ENCODE assay signal across 15 mouse cellular contexts in the genomic region with DNA sequence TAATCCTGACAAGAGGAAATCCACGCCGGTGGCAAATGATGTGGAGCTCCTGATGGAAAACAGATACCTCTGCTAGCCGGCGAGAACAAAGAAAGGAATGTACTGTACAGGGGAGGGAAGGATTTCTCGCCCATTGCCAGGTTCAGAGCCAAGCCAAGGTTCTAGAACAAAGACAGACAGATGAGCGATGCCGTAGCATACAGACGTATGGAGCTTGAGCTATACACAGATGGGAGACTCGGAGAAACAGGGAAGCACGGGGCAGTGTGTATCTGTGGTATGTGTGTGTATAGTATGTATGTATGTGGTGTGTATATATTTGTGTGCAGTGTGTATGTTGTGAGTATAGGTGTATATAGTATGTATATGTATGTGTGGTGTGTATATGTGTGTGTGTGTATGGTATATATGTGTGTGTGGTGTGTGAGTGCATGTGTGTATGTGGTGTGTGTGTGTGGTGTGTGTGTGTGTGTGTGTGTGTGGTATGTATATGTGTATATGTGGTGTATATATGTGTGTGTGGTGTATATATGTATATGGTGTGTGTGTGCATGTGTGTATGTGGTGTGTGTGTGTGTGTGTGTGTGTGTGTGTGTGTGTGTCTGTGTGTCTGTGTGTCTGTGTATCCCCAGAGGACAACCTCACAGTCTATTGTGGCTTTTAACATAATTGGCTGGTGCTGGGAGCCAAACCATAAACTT.
DNase-seq lines count a peak whose midpoint lies in the region; ATAC-seq and TF ChIP-seq lines count a peak whose summit lies in the region.
"Had no signal": no experiment of that assay in that cellular context is flagged by ENCODE, and none has a peak within 500 bp of the region (broad histone marks: within the 10 kb centered on the region; RNA-seq: fewer than 3 reads in every experiment).

No protein-coding gene starts in this region.

- ATAC-seq in heart, embryonic 15.5 days (replicated peaks; ENCODE audit: insufficient number of reproducible peaks, insufficient read depth, low FRiP score, low read depth) = 0 out of 2 replicates have a peak, but pooled peaks have one; percentile 16
- ATAC-seq in midbrain, embryonic 13.5 days = peak; percentile 55
- no peak; the same call in 1 of the 2 replicates for ATAC-seq in midbrain, embryonic 16.5 days
- ATAC-seq in forebrain, postnatal 0 days = peak; percentile 71
- no peak for ATAC-seq in midbrain, postnatal 0 days (ENCODE audit: low FRiP score)
- no peak for ATAC-seq in liver, embryonic 11.5 days (replicated peaks; ENCODE audit: low FRiP score)
- ATAC-seq in liver, postnatal 0 days = no peak

- no peak overlapping the region for H3K4me3 ChIP-seq in heart, embryonic 15.5 days
- H3K4me3 ChIP-seq in heart, adult 2 months = no peak overlapping the region
- H3K4me3 ChIP-seq in midbrain, embryonic 13.5 days (replicated peaks) = no peak overlapping the region
- H3K4me3 ChIP-seq in midbrain, embryonic 16.5 days (ENCODE audit: low read depth, low read length) = no peak overlapping the region
- no peak overlapping the region for H3K4me3 ChIP-seq in forebrain, postnatal 0 days (ENCODE audit: low read depth, low read length)
- H3K4me3 ChIP-seq in midbrain, postnatal 0 days (ENCODE audit: low read depth, low read length) = no peak overlapping the region
- H3K4me3 ChIP-seq in liver, embryonic 11.5 days (ENCODE audit: low read depth, low read length) = no peak overlapping the region
- no peak overlapping the region for H3K4me3 ChIP-seq in liver, postnatal 0 days (ENCODE audit: low read depth, low read length)
- H3K4me3 ChIP-seq: layer of hippocampus, adult 2 months; liver, embryonic 15.5 days; neural tube, embryonic 12.5 days had no signal

- TF ChIP-seq CTCF in heart, adult 2 months (IDR thresholded peaks at IDR 0.05) = no peak
- no peak for TF ChIP-seq CTCF in forebrain, postnatal 0 days (IDR thresholded peaks at IDR 0.05; ENCODE audit: low read depth)
- no peak for TF ChIP-seq CTCF in midbrain, postnatal 0 days (IDR thresholded peaks at IDR 0.05)
- TF ChIP-seq CTCF in liver, postnatal 0 days (IDR thresholded peaks at IDR 0.05; ENCODE audit: low read depth) = no peak

- DNase-seq in heart, adult 2 months = no peak
- DNase-seq in forebrain, postnatal 0 days = peak; percentile 46
- DNase-seq in midbrain, postnatal 0 days (ENCODE audit: low spot score) = peak; percentile 10
- no peak for DNase-seq in liver, embryonic 11.5 days (ENCODE audit: low spot score)
- no peak for DNase-seq in liver, postnatal 0 days
- DNase-seq: cerebellum, adult 8-10 months; heart, postnatal 14 days; thymus, adult 18-20 months had no signal

- no peak overlapping the region for H3K4me2 ChIP-seq in heart, embryonic 15.5 days
- H3K4me2 ChIP-seq in midbrain, embryonic 13.5 days (replicated peaks) = no peak overlapping the region
- H3K4me2 ChIP-seq in midbrain, embryonic 16.5 days (ENCODE audit: low read length) = no peak overlapping the region
- 0 out of 2 replicates have a peak overlapping the region, but pooled peaks have one; percentile 7 for H3K4me2 ChIP-seq in forebrain, postnatal 0 days (ENCODE audit: low read depth)
- H3K4me2 ChIP-seq in midbrain, postnatal 0 days (ENCODE audit: low read depth, low read length, poor library complexity, severe bottlenecking) = no peak overlapping the region
- H3K4me2 ChIP-seq in liver, embryonic 11.5 days = no peak overlapping the region
- no peak overlapping the region for H3K4me2 ChIP-seq in liver, postnatal 0 days (ENCODE audit: low read depth, low read length)
- H3K4me2 ChIP-seq: liver, embryonic 15.5 days; neural tube, embryonic 12.5 days had no signal

- intact Hi-C loops in heart, adult 2 months (cut with DNase I) = no loop called here

- no peaks in the 10 kb centered on the region for H3K36me3 ChIP-seq in heart, embryonic 15.5 days
- H3K36me3 ChIP-seq in heart, adult 2 months (ENCODE audit: control insufficient read depth, insufficient read depth, low read length) = no peaks in the 10 kb centered on the region
- H3K36me3 ChIP-seq in midbrain, embryonic 13.5 days = no peaks in the 10 kb centered on the region
- no peaks in the 10 kb centered on the region for H3K36me3 ChIP-seq in midbrain, embryonic 16.5 days (ENCODE audit: control insufficient read depth, insufficient read depth, low read length)
- H3K36me3 ChIP-seq in forebrain, postnatal 0 days (ENCODE audit: insufficient read depth) = no peaks in the 10 kb centered on the region
- no peaks in the 10 kb centered on the region for H3K36me3 ChIP-seq in midbrain, postnatal 0 days (ENCODE audit: insufficient read depth, low read length)
- no peaks in the 10 kb centered on the region for H3K36me3 ChIP-seq in liver, embryonic 11.5 days (ENCODE audit: control insufficient read depth, insufficient read depth, low read length)
- H3K36me3 ChIP-seq in liver, postnatal 0 days (replicated peaks; ENCODE audit: insufficient read depth, low read length) = no peaks in the 10 kb centered on the region
- H3K36me3 ChIP-seq: liver, embryonic 15.5 days; neural tube, embryonic 12.5 days had no signal

- 21% methylated on average over 10 of the region's 10 CpGs for WGBS in heart, embryonic 15.5 days
- WGBS in heart, adult 2 months = 25% methylated on average over 10 of the region's 10 CpGs
- 66% methylated on average over 10 of the region's 10 CpGs for WGBS in midbrain, embryonic 13.5 days
- 50% methylated on average over 10 of the region's 10 CpGs for WGBS in midbrain, embryonic 16.5 days
- 35% methylated on average over 10 of the region's 10 CpGs for WGBS in forebrain, postnatal 0 days
- WGBS in midbrain, postnatal 0 days = 52% methylated on average over 10 of the region's 10 CpGs
- WGBS in liver, embryonic 11.5 days = 69% methylated on average over 10 of the region's 10 CpGs
- 75% methylated on average over 10 of the region's 10 CpGs for WGBS in liver, postnatal 0 days (ENCODE audit: insufficient replicate concordance)

- TF ChIP-seq EP300 in heart, adult 2 months (IDR thresholded peaks at IDR 0.05; ENCODE audit: insufficient read depth, low read depth, low read length) = no peak
- TF ChIP-seq EP300 in liver, postnatal 0 days (IDR thresholded peaks at IDR 0.05; ENCODE audit: low read depth) = no peak

- H3K27ac ChIP-seq in heart, embryonic 15.5 days = no peak overlapping the region
- no peak overlapping the region for H3K27ac ChIP-seq in heart, adult 2 months
- H3K27ac ChIP-seq in midbrain, embryonic 13.5 days = no peak overlapping the region
- no peak overlapping the region for H3K27ac ChIP-seq in midbrain, embryonic 16.5 days (ENCODE audit: low read length)
- H3K27ac ChIP-seq in forebrain, postnatal 0 days (ENCODE audit: low read depth, low read length) = no peak overlapping the region
- no peak overlapping the region for H3K27ac ChIP-seq in midbrain, postnatal 0 days (ENCODE audit: low read depth, low read length)
- no peak overlapping the region for H3K27ac ChIP-seq in liver, embryonic 11.5 days (ENCODE audit: low read depth, low read length)
- H3K27ac ChIP-seq in liver, postnatal 0 days (ENCODE audit: low read depth) = no peak overlapping the region
- H3K27ac ChIP-seq: layer of hippocampus, adult 2 months; liver, embryonic 15.5 days; neural tube, embryonic 12.5 days had no signal

- peaks cover 5% of the 10 kb centered on the region for H3K4me1 ChIP-seq in heart, embryonic 15.5 days (replicated peaks)
- no peaks in the 10 kb centered on the region for H3K4me1 ChIP-seq in heart, adult 2 months (ENCODE audit: control insufficient read depth, insufficient read depth, low read length)
- H3K4me1 ChIP-seq in midbrain, embryonic 13.5 days (replicated peaks) = peaks cover 7% of the 10 kb centered on the region; the same call in 1 of the 2 replicates
- 0 out of 2 replicates have a peak, but pooled peaks cover 2% of the 10 kb centered on the region for H3K4me1 ChIP-seq in midbrain, embryonic 16.5 days (ENCODE audit: control insufficient read depth, insufficient read depth, low read length)
- no peaks in the 10 kb centered on the region for H3K4me1 ChIP-seq in forebrain, postnatal 0 days (ENCODE audit: insufficient read depth)
- no peaks in the 10 kb centered on the region for H3K4me1 ChIP-seq in midbrain, postnatal 0 days (ENCODE audit: insufficient read depth, low read length)
- H3K4me1 ChIP-seq in liver, embryonic 11.5 days (replicated peaks; ENCODE audit: control insufficient read depth, insufficient read depth, low read length) = no peaks in the 10 kb centered on the region
- no peaks in the 10 kb centered on the region for H3K4me1 ChIP-seq in liver, postnatal 0 days (ENCODE audit: insufficient read depth)
- H3K4me1 ChIP-seq: liver, embryonic 15.5 days; neural tube, embryonic 12.5 days had no signal

- H3K79me2 ChIP-seq in heart, adult 2 months (replicated peaks; ENCODE audit: control insufficient read depth, insufficient read depth, low read length) = no peaks in the 10 kb centered on the region

- no peak overlapping the region for H3K9ac ChIP-seq in heart, embryonic 15.5 days
- no peak overlapping the region for H3K9ac ChIP-seq in heart, adult 2 months (ENCODE audit: low read depth, low read length)
- no peak overlapping the region for H3K9ac ChIP-seq in midbrain, embryonic 13.5 days (replicated peaks)
- H3K9ac ChIP-seq in midbrain, embryonic 16.5 days (ENCODE audit: low read depth, low read length) = no peak overlapping the region
- no peak overlapping the region for H3K9ac ChIP-seq in forebrain, postnatal 0 days
- no peak overlapping the region for H3K9ac ChIP-seq in midbrain, postnatal 0 days (replicated peaks; ENCODE audit: low read length, poor library complexity, severe bottlenecking)
- H3K9ac ChIP-seq in liver, embryonic 11.5 days (ENCODE audit: low read depth, low read length) = no peak overlapping the region
- no peak overlapping the region for H3K9ac ChIP-seq in liver, postnatal 0 days (replicated peaks)
- H3K9ac ChIP-seq: liver, embryonic 15.5 days; neural tube, embryonic 12.5 days had no signal

- no peak for TF ChIP-seq POLR2A in heart, adult 2 months (IDR thresholded peaks at IDR 0.05; ENCODE audit: insufficient read depth, low read depth, low read length)

- no peaks in the 10 kb centered on the region for H3K9me3 ChIP-seq in heart, embryonic 15.5 days (replicated peaks)
- H3K9me3 ChIP-seq in midbrain, embryonic 13.5 days = 0 out of 2 replicates have a peak, but pooled peaks cover 3% of the 10 kb centered on the region
- H3K9me3 ChIP-seq in midbrain, embryonic 16.5 days (replicated peaks; ENCODE audit: control insufficient read depth, low read length, poor library complexity, severe bottlenecking) = 0 out of 2 replicates have a peak, but pooled peaks cover 6% of the 10 kb centered on the region
- H3K9me3 ChIP-seq in forebrain, postnatal 0 days (ENCODE audit: low read length) = no peaks in the 10 kb centered on the region
- no peaks in the 10 kb centered on the region for H3K9me3 ChIP-seq in midbrain, postnatal 0 days (ENCODE audit: low read length)
- H3K9me3 ChIP-seq in liver, embryonic 11.5 days (ENCODE audit: control insufficient read depth, low read length) = no peaks in the 10 kb centered on the region
- H3K9me3 ChIP-seq in liver, postnatal 0 days (ENCODE audit: low read length) = no peaks in the 10 kb centered on the region
- H3K9me3 ChIP-seq: liver, embryonic 15.5 days; neural tube, embryonic 12.5 days had no signal

- no peaks in the 10 kb centered on the region for H3K27me3 ChIP-seq in heart, embryonic 15.5 days
- no peaks in the 10 kb centered on the region for H3K27me3 ChIP-seq in heart, adult 2 months (ENCODE audit: control insufficient read depth, insufficient read depth, low read length)
- H3K27me3 ChIP-seq in midbrain, embryonic 13.5 days = no peaks in the 10 kb centered on the region
- H3K27me3 ChIP-seq in midbrain, embryonic 16.5 days (ENCODE audit: control insufficient read depth, insufficient read depth, low read depth, low read length) = no peaks in the 10 kb centered on the region
- no peaks in the 10 kb centered on the region for H3K27me3 ChIP-seq in forebrain, postnatal 0 days (ENCODE audit: insufficient read depth, low read length)
- no peaks in the 10 kb centered on the region for H3K27me3 ChIP-seq in midbrain, postnatal 0 days (ENCODE audit: insufficient read depth, low read length)
- no peaks in the 10 kb centered on the region for H3K27me3 ChIP-seq in liver, embryonic 11.5 days (replicated peaks; ENCODE audit: control insufficient read depth, insufficient read depth, low read length)
- no peaks in the 10 kb centered on the region for H3K27me3 ChIP-seq in liver, postnatal 0 days (ENCODE audit: insufficient read depth, low read length)
- H3K27me3 ChIP-seq: CH12.LX; liver, embryonic 15.5 days; neural tube, embryonic 12.5 days had no signal

Comparison
In these comparisons a context has a peak if more than half of its experiments do, and no peak if none do; other contexts are left out.
1. ATAC-seq: peak in heart, embryonic 15.5 days (single experiment), midbrain, embryonic 13.5 days (single experiment) and forebrain, postnatal 0 days (single experiment); none in midbrain, embryonic 16.5 days (single experiment), midbrain, postnatal 0 days (single experiment), liver, embryonic 11.5 days (single experiment) and liver, postnatal 0 days (single experiment).
2. DNase-seq: peak in forebrain, postnatal 0 days (single experiment) and midbrain, postnatal 0 days (single experiment); none in heart, adult 2 months (0 of 2), liver, embryonic 11.5 days (single experiment) and liver, postnatal 0 days (single experiment).